Mouse (Mus musculus) left cerebral cortex, adult 2 months (tissue): ENCODE data around the gene Zbtb42. TPM values are rescaled to one million over a fixed set of nuclear protein-coding genes. Genes with fewer than 3 reads are reported as not detected.

Experiments used
- DNase-seq, 2 experiments: peaks; one replicate each; pipeline ENCODE4 v3.0.0; 2021 to 2022; ENCODE audit warnings: low spot score in 2 of 2, mixed read lengths in 1 of 2; ENCODE audit errors: extremely low spot score in 1 of 2
- H3K27ac ChIP-seq: fragments of 200-600 bp; 2 replicates; pipeline ENCODE4 v1.8.1; 2022
- H3K4me3 ChIP-seq: fragments of 200-600 bp; 2 replicates; pipeline ENCODE4 v1.8.1; 2022
- CTCF ChIP-seq: fragments of 200-600 bp; IDR thresholded peaks from 2 replicates; pipeline ENCODE4 v1.8.1; 2022; ENCODE audit warnings: antibody characterized with exemption, mild to moderate bottlenecking, moderate library complexity
- intact Hi-C: fragments of 180-260 bp; cut with DNase I; formaldehyde crosslinking; loops from one replicate; pipeline ENCODE4 v1.15.1; 2025
- microRNA-seq, 2 experiments: library from miRNA; unstranded; fragments of <30 nt; microRNA quantifications; one replicate each; pipeline ENCODE4 v1.2.0; 2021
- total RNA-seq, 2 experiments: library from RNA; stranded (reverse); gene quantifications; 2 replicates each; pipeline ENCODE4 v1.2.3; 2021

The Zbtb42 gene
- total RNA-seq, 2 experiments from 2014 or later, result 1.1 to 1.2 TPM

- intact Hi-C loops, result no loop called here
- Histone ChIP-seq H3K4me3 (peak overlapping the region; percentile 46), H3K27ac (peak overlapping the region; percentile 70; the same call in 1 of the 2 replicates)
- TF ChIP-seq CTCF, result no peak; the same call in 1 of the 2 replicates
- DNase-seq, result peak; percentile 51 to 58
Measured at GRCm38 (mm10) chr12:112721424-112722239, 43.0 kb downstream of the Zbtb42 start.

- peak; percentile 55 to 62 for DNase-seq
- intact Hi-C loops, result no loop called here
- TF ChIP-seq CTCF, result no peak
- peak overlapping the region; percentile 76 for H3K27ac ChIP-seq
- H3K4me3 ChIP-seq, result peak overlapping the region; percentile 84
Measured at GRCm38 (mm10) chr12:112722240-112723027, 43.8 kb downstream of the Zbtb42 start.

- intact Hi-C loops, result no loop called here
- peak overlapping the region; percentile 76 for H3K27ac ChIP-seq
- no peak for TF ChIP-seq CTCF
- peak overlapping the region; percentile 84 for H3K4me3 ChIP-seq
- DNase-seq, result no peak
Measured at GRCm38 (mm10) chr12:112723028-112723330, 44.4 kb downstream of the Zbtb42 start.

DNA sequence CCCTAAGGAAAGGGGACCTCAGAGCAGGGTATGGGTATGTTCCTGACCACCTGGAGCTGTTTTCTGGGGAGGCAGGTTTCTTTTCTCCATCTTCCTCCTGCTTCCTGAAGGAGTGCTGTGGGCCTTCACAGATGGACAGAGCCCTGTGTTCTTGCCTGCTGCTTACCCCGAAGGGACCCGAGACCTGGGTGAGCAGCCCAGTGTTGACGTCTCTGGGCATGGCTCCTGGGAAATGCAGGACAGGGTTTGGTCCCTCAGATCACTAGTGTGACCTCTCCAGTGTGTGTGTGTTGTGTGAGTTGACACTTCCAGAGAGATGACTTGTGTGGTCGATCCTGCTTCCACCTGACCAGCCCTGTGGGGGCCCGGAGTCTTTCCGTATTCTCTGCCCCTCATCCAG lies 44.8 kb downstream of the Zbtb42 start:
- DNase-seq, result no peak
- peak overlapping the region; percentile 76 for H3K27ac ChIP-seq
- intact Hi-C loops, result no loop called here
- TF ChIP-seq CTCF, result no peak
- peak overlapping the region; percentile 84 for H3K4me3 ChIP-seq

- peak; percentile 71 for TF ChIP-seq CTCF
- intact Hi-C loops, result no loop called here
- peak; percentile 60 to 69 for DNase-seq
- H3K4me3 ChIP-seq, result no peak overlapping the region
- H3K27ac ChIP-seq, result no peak overlapping the region
Measured at GRCm38 (mm10) chr12:112724077-112724805, 45.6 kb downstream of the Zbtb42 start.

GRCm38 (mm10) chr12:112727801-112728200 lies 49.2 kb downstream of the Zbtb42 start:
- intact Hi-C loops, result no loop called here
- no peak overlapping the region for H3K4me3 ChIP-seq
- no peak overlapping the region; the same call in 1 of the 2 replicates for H3K27ac ChIP-seq
- TF ChIP-seq CTCF, result no peak
- no peak for DNase-seq

DNA sequence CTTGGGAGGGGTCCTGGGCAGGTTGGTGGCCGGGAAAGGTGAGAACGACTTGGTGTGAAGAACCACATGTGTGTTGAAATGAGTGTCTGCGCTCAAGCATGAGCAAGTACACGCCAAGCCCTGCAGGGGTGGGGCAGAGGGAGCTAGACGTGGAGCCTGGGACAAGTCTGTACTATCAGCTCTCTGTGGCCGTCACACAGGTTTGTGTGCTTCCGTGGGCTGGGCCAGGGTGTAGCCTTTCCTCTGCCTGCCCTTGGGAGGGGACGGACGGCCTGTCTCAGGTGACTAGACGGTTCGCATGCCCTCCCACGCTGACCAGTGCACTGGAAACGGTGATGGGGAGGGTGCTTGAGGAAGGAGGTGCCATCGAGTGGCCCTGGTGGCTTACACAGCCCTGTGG lies 52.2 kb downstream of the Zbtb42 start:
- TF ChIP-seq CTCF, result no peak
- no peak overlapping the region for H3K4me3 ChIP-seq
- DNase-seq, result no peak
- intact Hi-C loops, result no loop called here
- no peak overlapping the region for H3K27ac ChIP-seq

Small RNA genes lying within 50 kb of the gene (microRNA-seq; reads per million reads assigned to microRNA genes)
- 0.48 to 2.2 reads per million in 2 experiments for gene Mir6939

Other genes starting within 250 kb of the Zbtb42 start
- not detected for gene A530016L24Rik, start 189.4 kb upstream of the Zbtb42 start, total RNA-seq
- gene Tmem179, start 162.1 kb upstream of the Zbtb42 start, total RNA-seq, result 100 to 1,000 TPM; 122 TPM
- 100 to 1,000 TPM; 131 to 151 TPM for gene Inf2, start 90.0 kb upstream of the Zbtb42 start, total RNA-seq
- 10 to 100 TPM; 16.2 to 16.5 TPM for gene Adssl1, start 58.8 kb upstream of the Zbtb42 start, total RNA-seq
- 10 to 100 TPM; 19.7 to 21.5 TPM for gene Siva1, start 34.1 kb upstream of the Zbtb42 start, total RNA-seq
- gene Akt1, start 3.9 kb upstream of the Zbtb42 start, total RNA-seq, result 100 to 1,000 TPM; 144 to 157 TPM
- gene Cep170b, start 41.6 kb downstream of the Zbtb42 start, total RNA-seq, result 100 to 1,000 TPM; 280 to 294 TPM
- gene Pld4, start 81.8 kb downstream of the Zbtb42 start, total RNA-seq, result 10 to 100 TPM in 1 of 2 experiments, 1 to 10 TPM in 1; 7.4 to 10.1 TPM
- 1 to 10 TPM; 8.1 to 8.2 TPM for gene Ahnak2, start 123.8 kb downstream of the Zbtb42 start, total RNA-seq
- gene Clba1, start 130.1 kb downstream of the Zbtb42 start, total RNA-seq, result 10 to 100 TPM; 15.7 to 18.6 TPM
- 10 to 100 TPM; 10.5 to 12.4 TPM for gene Cdca4, start 150.6 kb downstream of the Zbtb42 start, total RNA-seq
- under 1 TPM in 1 of 2 experiments, not detected in 1; 0.18 TPM for gene Gpr132, start 189.4 kb downstream of the Zbtb42 start, total RNA-seq